Mouse (Mus musculus) forebrain, embryonic 11.5 days (tissue): ENCODE results near the gene Ncaph. TPM values are rescaled to one million over a fixed set of nuclear protein-coding genes. Genes with fewer than 3 reads are reported as not detected.
"Not testable (repeated sequence)": the region's sequence is repeated elsewhere in the genome, so short reads cannot be mapped to it uniquely, and the experiment has no call there.

Experiments
- ATAC-seq: fragments of 200-750 bp; cut with Nextera tagmentation; replicated peaks from 2 replicates; pipeline ENCODE4 v1.8.0; 2017; ENCODE audit warnings: moderate TSS enrichment; ENCODE audit not compliant: low FRiP score
- DNase-seq: peaks from one replicate; pipeline ENCODE4 v3.0.0-alpha.2; 2017; ENCODE audit warnings: low spot score
- H3K27ac ChIP-seq: fragments of 300-500 bp; sonication (generic); 2 replicates; pipeline ENCODE4 v1.5.1; 2014; ENCODE audit warnings: low read depth, low read length
- H3K27me3 ChIP-seq: fragments of 300-500 bp; sonication (generic); 2 replicates; pipeline ENCODE4 v1.6.1; 2014; ENCODE audit warnings: mild to moderate bottlenecking, low read length, mixed read lengths; ENCODE audit not compliant: control insufficient read depth, insufficient read depth
- H3K36me3 ChIP-seq: fragments of 300-500 bp; sonication (generic); 2 replicates; pipeline ENCODE4 v1.6.1; 2014; ENCODE audit warnings: mild to moderate bottlenecking, low read length, moderate library complexity, mixed read lengths; ENCODE audit not compliant: control insufficient read depth, insufficient read depth
- H3K4me1 ChIP-seq: fragments of 300-500 bp; sonication (generic); replicated peaks from 2 replicates; pipeline ENCODE4 v1.6.1; 2014; ENCODE audit warnings: low read length, mixed read lengths; ENCODE audit not compliant: control insufficient read depth, insufficient read depth
- H3K4me2 ChIP-seq: fragments of 300-500 bp; sonication (generic); 2 replicates; pipeline ENCODE4 v1.6.1; 2014; ENCODE audit warnings: low read depth, mild to moderate bottlenecking, low read length, moderate library complexity, mixed read lengths; ENCODE audit not compliant: severe bottlenecking
- H3K4me3 ChIP-seq: fragments of 300-500 bp; sonication (generic); 2 replicates; pipeline ENCODE4 v1.5.1; 2014; ENCODE audit warnings: low read depth, low read length
- H3K9ac ChIP-seq: fragments of 300-500 bp; sonication (generic); 2 replicates; pipeline ENCODE4 v1.6.1; 2014; ENCODE audit warnings: low read length
- H3K9me3 ChIP-seq: fragments of 300-500 bp; sonication (generic); 2 replicates; pipeline ENCODE4 v1.6.1; 2016; ENCODE audit warnings: low read length, mixed read lengths; ENCODE audit not compliant: control insufficient read depth
- WGBS: fragments of 180-500 bp; shearing (Covaris S2); extraction: QIAGEN DNeasy Blood & Tissue Kit; methylation state at CpG from one replicate; pipeline ENCODE4 v1.1.7; 2014; 5-methylcytosine and 5-hydroxymethylcytosine counted together
- polyA plus RNA-seq: library from polyadenylated mRNA; unstranded; fragments of >200 nt; fragmentation: Nextera tagmentation; extraction: Ambion mirVana; gene quantifications from 2 replicates; pipeline ENCODE4 v1.2.1, GENCODE M21; 2014

Gene Ncaph
- polyA plus RNA-seq, 1 experiment from 2014 or later = 132 TPM

DNA sequence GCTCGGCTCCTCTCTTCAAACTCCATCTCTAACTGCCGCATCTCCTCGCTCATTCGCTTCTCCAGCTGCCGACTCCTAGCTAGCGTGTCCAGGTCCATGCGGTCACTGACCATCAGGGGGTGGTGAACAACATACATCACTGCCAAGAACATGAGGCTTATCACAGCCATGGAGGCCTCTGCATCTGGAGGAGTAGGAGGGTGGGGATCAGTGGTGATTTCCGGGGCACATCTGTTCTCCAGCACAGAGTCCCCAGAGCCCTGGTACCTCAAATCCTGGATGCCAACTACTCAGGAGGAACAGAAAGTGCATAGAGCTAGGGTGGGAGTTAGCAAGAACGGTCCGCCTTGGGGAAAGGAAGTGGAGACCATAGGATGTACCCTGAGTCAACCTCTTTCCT is 8.3 kb upstream of the Ncaph start:
- no peaks in the 10 kb centered on the region for H3K9me3 ChIP-seq
- 90% methylated on average over 10 of the region's 10 CpGs for WGBS
- no peak for ATAC-seq
- peaks cover 2% of the 10 kb centered on the region; the same call in 1 of the 2 replicates for H3K27me3 ChIP-seq
- peak overlapping the region; percentile 76; the same call in 1 of the 2 replicates for H3K9ac ChIP-seq
- peaks cover 6% of the 10 kb centered on the region; the same call in 1 of the 2 replicates for H3K4me1 ChIP-seq
- peak overlapping the region; percentile 86 for H3K4me2 ChIP-seq
- no peak for DNase-seq
- no peak overlapping the region for H3K27ac ChIP-seq
- H3K4me3 ChIP-seq = no peak overlapping the region
- H3K36me3 ChIP-seq = no peaks in the 10 kb centered on the region; the same call in 1 of the 2 replicates

GRCm38 (mm10) chr2:127140011-127140410 is 6.3 kb upstream of the Ncaph start:
- 94% methylated on average over 7 of the region's 7 CpGs for WGBS
- Histone ChIP-seq H3K4me2 (no peak overlapping the region), H3K9me3 (no peaks in the 10 kb centered on the region), H3K4me3 (no peak overlapping the region), H3K4me1 (peaks cover 13% of the 10 kb centered on the region), H3K27me3 (peaks cover 2% of the 10 kb centered on the region; the same call in 1 of the 2 replicates), H3K36me3 (no peaks in the 10 kb centered on the region; the same call in 1 of the 2 replicates), H3K9ac (no peak overlapping the region), H3K27ac (no peak overlapping the region)
- ATAC-seq = no peak
- no peak for DNase-seq

GRCm38 (mm10) chr2:127139605-127140004 is 5.9 kb upstream of the Ncaph start:
- ATAC-seq = no peak
- no peak for DNase-seq
- H3K4me1 ChIP-seq = peaks cover 13% of the 10 kb centered on the region
- H3K27me3 ChIP-seq = peaks cover 2% of the 10 kb centered on the region; the same call in 1 of the 2 replicates
- no peaks in the 10 kb centered on the region; the same call in 1 of the 2 replicates for H3K36me3 ChIP-seq
- H3K4me3 ChIP-seq = no peak overlapping the region
- H3K9me3 ChIP-seq = no peaks in the 10 kb centered on the region
- H3K4me2 ChIP-seq = no peak overlapping the region
- H3K9ac ChIP-seq = no peak overlapping the region
- 94% methylated on average over 1 of the region's 1 CpGs for WGBS
- no peak overlapping the region for H3K27ac ChIP-seq

DNA sequence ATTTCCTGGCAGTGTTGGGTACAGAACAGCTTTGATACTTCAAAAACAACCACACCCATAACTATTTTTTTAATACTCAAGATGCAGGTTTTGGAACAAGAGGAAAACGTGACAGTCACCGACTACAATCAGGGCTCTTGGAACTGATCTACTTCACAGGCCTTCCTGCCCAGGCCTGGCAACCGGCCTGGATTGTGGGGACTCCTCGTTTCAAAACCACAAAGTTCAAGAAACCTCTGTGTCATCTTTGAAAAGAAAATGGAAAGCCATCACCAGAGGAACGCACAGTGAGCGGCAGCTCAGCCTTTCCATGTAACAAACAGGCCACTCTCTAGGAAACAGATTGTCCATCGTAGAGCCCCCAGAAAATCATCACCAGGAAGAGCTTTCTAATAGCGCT is 5.3 kb upstream of the Ncaph start:
- DNase-seq (no peak), ATAC-seq (no peak)
- Histone ChIP-seq H3K36me3 (no peaks in the 10 kb centered on the region; the same call in 1 of the 2 replicates), H3K9ac (no peak overlapping the region), H3K27ac (no peak overlapping the region), H3K4me1 (peaks cover 13% of the 10 kb centered on the region), H3K4me3 (no peak overlapping the region), H3K4me2 (no peak overlapping the region), H3K9me3 (no peaks in the 10 kb centered on the region), H3K27me3 (peaks cover 2% of the 10 kb centered on the region; the same call in 1 of the 2 replicates)
- 94% methylated on average over 8 of the region's 8 CpGs for WGBS

- Histone ChIP-seq H3K4me2 (no peak overlapping the region), H3K27me3 (no peaks in the 10 kb centered on the region), H3K4me1 (peaks cover 11% of the 10 kb centered on the region), H3K4me3 (no peak overlapping the region), H3K36me3 (no peaks in the 10 kb centered on the region; the same call in 1 of the 2 replicates), H3K9me3 (no peaks in the 10 kb centered on the region), H3K27ac (no peak overlapping the region), H3K9ac (no peak overlapping the region)
- DNase-seq (no peak), ATAC-seq (no peak)
- 92% methylated on average over 4 of the region's 4 CpGs for WGBS
Observed at GRCm38 (mm10) chr2:127138449-127138848, 4.7 kb upstream of the Ncaph start.

- ATAC-seq (no peak), DNase-seq (no peak)
- Histone ChIP-seq H3K4me2 (no peak overlapping the region), H3K36me3 (no peaks in the 10 kb centered on the region; the same call in 1 of the 2 replicates), H3K27me3 (no peaks in the 10 kb centered on the region), H3K27ac (no peak overlapping the region), H3K9me3 (no peaks in the 10 kb centered on the region), H3K9ac (no peak overlapping the region), H3K4me1 (peaks cover 10% of the 10 kb centered on the region), H3K4me3 (no peak overlapping the region)
- WGBS = 84% methylated on average over 10 of the region's 10 CpGs
Observed at GRCm38 (mm10) chr2:127137838-127138420, 4.2 kb upstream of the Ncaph start.

- H3K4me2 ChIP-seq = no peak overlapping the region
- H3K9ac ChIP-seq = peak overlapping the region; percentile 35
- DNase-seq (peak; percentile 85), ATAC-seq (peak; percentile 70)
- H3K36me3 ChIP-seq = no peaks in the 10 kb centered on the region; the same call in 1 of the 2 replicates
- 22% methylated on average over 5 of the region's 5 CpGs for WGBS
- no peaks in the 10 kb centered on the region for H3K27me3 ChIP-seq
- peak overlapping the region; percentile 75; the same call in 1 of the 2 replicates for H3K27ac ChIP-seq
- H3K9me3 ChIP-seq = no peaks in the 10 kb centered on the region
- H3K4me1 ChIP-seq = peaks cover 11% of the 10 kb centered on the region
- H3K4me3 ChIP-seq = no peak overlapping the region
Observed at GRCm38 (mm10) chr2:127136979-127137378, 3.2 kb upstream of the Ncaph start.

DNA sequence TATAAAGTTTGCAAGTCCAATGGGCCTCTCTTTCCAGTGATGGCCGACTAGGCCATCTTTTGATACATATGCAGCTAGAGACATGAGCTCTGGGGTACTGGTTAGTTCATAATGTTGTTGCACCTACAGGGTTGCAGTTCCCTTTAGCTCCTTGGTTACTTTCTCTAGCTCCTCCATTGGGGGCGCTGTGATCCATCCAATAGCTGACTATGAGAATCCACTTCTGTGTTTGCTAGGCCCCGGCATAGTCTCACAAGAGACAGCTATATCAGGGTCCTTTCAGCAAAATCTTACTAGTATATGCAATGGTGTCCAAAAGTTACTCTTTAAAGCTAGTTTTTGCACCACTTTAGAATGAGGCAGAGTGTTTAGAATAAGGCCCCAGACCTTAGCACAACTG is 1.5 kb upstream of the Ncaph start:
- not testable (repeated sequence) for H3K9me3 ChIP-seq, H3K4me3 ChIP-seq, DNase-seq, H3K36me3 ChIP-seq, H3K27ac ChIP-seq, H3K4me2 ChIP-seq, H3K27me3 ChIP-seq, H3K9ac ChIP-seq, ATAC-seq
- 38% methylated on average over 2 of the region's 3 CpGs for WGBS
- peaks cover 11% of the 10 kb centered on the region for H3K4me1 ChIP-seq

- Histone ChIP-seq H3K36me3 (peaks cover 4% of the 10 kb centered on the region; the same call in 1 of the 2 replicates), H3K4me1 (peaks cover 9% of the 10 kb centered on the region), H3K27ac (no peak overlapping the region), H3K9me3 (no peaks in the 10 kb centered on the region), H3K27me3 (no peaks in the 10 kb centered on the region), H3K9ac (no peak overlapping the region), H3K4me3 (no peak overlapping the region), H3K4me2 (no peak overlapping the region)
- no peak for DNase-seq
- no peak for ATAC-seq
- WGBS = 87% methylated on average over 8 of the region's 8 CpGs
Observed at GRCm38 (mm10) chr2:127131353-127131752, 2.4 kb downstream of the Ncaph start.
